Mouse (Mus musculus) neural tube, embryonic 13.5 days (tissue): ENCODE results near the gene Ghrl. TPM values are rescaled to one million over a fixed set of nuclear protein-coding genes. Genes with fewer than 3 reads are reported as not detected.

ENCODE experiments used
- ATAC-seq: fragments of 200-750 bp; cut with Nextera tagmentation; 2 replicates; pipeline ENCODE4 v1.8.0; 2017; ENCODE audit warnings: low read depth, mild to moderate bottlenecking, moderate TSS enrichment, moderate library complexity
- H3K27ac ChIP-seq: fragments of 300-500 bp; sonication (generic); replicated peaks from 2 replicates; pipeline ENCODE4 v1.5.1; 2015; ENCODE audit warnings: moderate library complexity, mild to moderate bottlenecking, inconsistent platforms
- H3K27me3 ChIP-seq: fragments of 300-500 bp; sonication (generic); 2 replicates; pipeline ENCODE4 v1.6.1; 2015; ENCODE audit warnings: mild to moderate bottlenecking, inconsistent platforms
- H3K36me3 ChIP-seq: fragments of 300-500 bp; sonication (generic); 2 replicates; pipeline ENCODE4 v1.6.1; 2015; ENCODE audit warnings: mild to moderate bottlenecking, inconsistent platforms
- H3K4me1 ChIP-seq: fragments of 300-500 bp; sonication (generic); replicated peaks from 2 replicates; pipeline ENCODE4 v1.6.1; 2015; ENCODE audit warnings: inconsistent platforms
- H3K4me2 ChIP-seq: fragments of 300-500 bp; sonication (generic); 2 replicates; pipeline ENCODE4 v1.6.1; 2015; ENCODE audit warnings: inconsistent platforms, mild to moderate bottlenecking, moderate library complexity
- H3K4me3 ChIP-seq: fragments of 300-500 bp; sonication (generic); 2 replicates; pipeline ENCODE4 v1.5.1; 2015; ENCODE audit warnings: mild to moderate bottlenecking, inconsistent platforms
- H3K9ac ChIP-seq: fragments of 300-500 bp; sonication (generic); 2 replicates; pipeline ENCODE4 v1.6.1; 2015; ENCODE audit warnings: moderate library complexity, mild to moderate bottlenecking, inconsistent platforms
- H3K9me3 ChIP-seq: fragments of 300-500 bp; sonication (generic); 2 replicates; pipeline ENCODE4 v1.6.1; 2016; ENCODE audit warnings: inconsistent platforms
- WGBS: fragments of 180-500 bp; shearing (Covaris S2); methylation state at CpG from one replicate; pipeline ENCODE4 v1.1.7; 2015; 5-methylcytosine and 5-hydroxymethylcytosine counted together
- polyA plus RNA-seq: library from polyadenylated mRNA; unstranded; fragments of >200 nt; fragmentation: Nextera tagmentation; extraction: Ambion mirVana; gene quantifications from 2 replicates; pipeline ENCODE4 v1.2.1, GENCODE M21; 2015

Gene Ghrl
- 0.22 and 0.80 TPM in 2 replicates for polyA plus RNA-seq

GRCm38 (mm10) chr6:113719878-113720277, at the start of gene Ghrl:
Ghrl (minus strand) TSS chr6:113719880.
- ATAC-seq, result no peak
- Histone ChIP-seq H3K4me3 (no peak within 1 kb of the TSS), H3K27ac (no peak within 1 kb of the TSS), H3K27me3 (no peaks in the 10 kb centered on the region), H3K9me3 (no peaks in the 10 kb centered on the region), H3K4me2 (no peak within 1 kb of the TSS), H3K9ac (no peak within 1 kb of the TSS), H3K36me3 (peaks cover 93% of the 10 kb centered on the region), H3K4me1 (no peaks in the 10 kb centered on the region)
- WGBS, result 92% methylated on average over 3 of the region's 3 CpGs

GRCm38 (mm10) chr6:113768804-113769203, 49.1 kb upstream of the Ghrl start:
- Histone ChIP-seq H3K4me1 (no peaks in the 10 kb centered on the region), H3K4me3 (no peak overlapping the region), H3K9me3 (no peaks in the 10 kb centered on the region), H3K4me2 (no peak overlapping the region), H3K27ac (no peak overlapping the region), H3K27me3 (no peaks in the 10 kb centered on the region), H3K9ac (no peak overlapping the region), H3K36me3 (peaks cover 37% of the 10 kb centered on the region)
- no peak for ATAC-seq
- 64% methylated on average over 11 of the region's 11 CpGs for WGBS

- Histone ChIP-seq H3K27ac (no peak overlapping the region), H3K36me3 (peaks cover 64% of the 10 kb centered on the region), H3K9ac (no peak overlapping the region), H3K4me2 (no peak overlapping the region), H3K4me1 (no peaks in the 10 kb centered on the region), H3K9me3 (no peaks in the 10 kb centered on the region), H3K4me3 (no peak overlapping the region), H3K27me3 (peaks cover 10% of the 10 kb centered on the region; the same call in 1 of the 2 replicates)
- 28% methylated on average over 7 of the region's 7 CpGs for WGBS
- peak; percentile 40; the same call in 1 of the 2 replicates for ATAC-seq
These were observed 42.0 kb upstream of the Ghrl start for GRCm38 (mm10) chr6:113761644-113762043.

- no peak for ATAC-seq
- H3K4me1 ChIP-seq, result no peaks in the 10 kb centered on the region
- no peak overlapping the region for H3K9ac ChIP-seq
- no peak overlapping the region for H3K27ac ChIP-seq
- H3K36me3 ChIP-seq, result peaks cover 46% of the 10 kb centered on the region
- H3K27me3 ChIP-seq, result peaks cover 17% of the 10 kb centered on the region
- H3K4me3 ChIP-seq, result no peak overlapping the region
- H3K4me2 ChIP-seq, result no peak overlapping the region
- H3K9me3 ChIP-seq, result no peaks in the 10 kb centered on the region
- WGBS, result 62% methylated on average over 17 of the region's 17 CpGs
These were observed 29.5 kb upstream of the Ghrl start for GRCm38 (mm10) chr6:113749119-113749685.

GRCm38 (mm10) chr6:113748351-113748750, 28.7 kb upstream of the Ghrl start:
- Histone ChIP-seq H3K9ac (no peak overlapping the region), H3K27me3 (peaks cover 17% of the 10 kb centered on the region), H3K9me3 (no peaks in the 10 kb centered on the region), H3K4me1 (no peaks in the 10 kb centered on the region), H3K36me3 (peaks cover 37% of the 10 kb centered on the region), H3K27ac (no peak overlapping the region), H3K4me2 (0 out of 2 replicates have a peak overlapping the region, but pooled peaks have one; percentile 1), H3K4me3 (no peak overlapping the region)
- 34% methylated on average over 26 of the region's 26 CpGs for WGBS
- no peak for ATAC-seq

GRCm38 (mm10) chr6:113747284-113747683, 27.6 kb upstream of the Ghrl start:
- H3K4me1 ChIP-seq, result no peaks in the 10 kb centered on the region
- no peak for ATAC-seq
- H3K9me3 ChIP-seq, result no peaks in the 10 kb centered on the region
- no peak overlapping the region for H3K4me3 ChIP-seq
- peaks cover 17% of the 10 kb centered on the region for H3K27me3 ChIP-seq
- H3K4me2 ChIP-seq, result no peak overlapping the region
- H3K27ac ChIP-seq, result no peak overlapping the region
- H3K36me3 ChIP-seq, result peaks cover 28% of the 10 kb centered on the region
- 87% methylated on average over 14 of the region's 14 CpGs for WGBS
- no peak overlapping the region for H3K9ac ChIP-seq

- Histone ChIP-seq H3K4me3 (no peak overlapping the region), H3K4me2 (no peak overlapping the region), H3K27ac (no peak overlapping the region), H3K36me3 (peaks cover 15% of the 10 kb centered on the region; the same call in 1 of the 2 replicates), H3K27me3 (peaks cover 15% of the 10 kb centered on the region), H3K9ac (no peak overlapping the region), H3K9me3 (no peaks in the 10 kb centered on the region), H3K4me1 (peaks cover 4% of the 10 kb centered on the region)
- no peak for ATAC-seq
These were observed 25.4 kb upstream of the Ghrl start for GRCm38 (mm10) chr6:113745117-113745516.

GRCm38 (mm10) chr6:113743111-113743510, 23.4 kb upstream of the Ghrl start:
- WGBS, result 61% methylated on average over 1 of the region's 1 CpGs
- Histone ChIP-seq H3K9me3 (no peaks in the 10 kb centered on the region), H3K4me1 (peaks cover 20% of the 10 kb centered on the region), H3K4me3 (no peak overlapping the region), H3K36me3 (peaks cover 14% of the 10 kb centered on the region; the same call in 1 of the 2 replicates), H3K27ac (no peak overlapping the region), H3K4me2 (no peak overlapping the region), H3K9ac (no peak overlapping the region), H3K27me3 (no peaks in the 10 kb centered on the region; the same call in 1 of the 2 replicates)
- ATAC-seq, result no peak

GRCm38 (mm10) chr6:113742321-113742720, 22.6 kb upstream of the Ghrl start:
- no peak overlapping the region for H3K27ac ChIP-seq
- H3K9me3 ChIP-seq, result no peaks in the 10 kb centered on the region
- WGBS, result 77% methylated on average over 1 of the region's 1 CpGs
- H3K4me1 ChIP-seq, result peaks cover 20% of the 10 kb centered on the region
- H3K9ac ChIP-seq, result no peak overlapping the region
- H3K4me2 ChIP-seq, result no peak overlapping the region
- H3K27me3 ChIP-seq, result no peaks in the 10 kb centered on the region; the same call in 1 of the 2 replicates
- no peak overlapping the region for H3K4me3 ChIP-seq
- peaks cover 16% of the 10 kb centered on the region for H3K36me3 ChIP-seq
- no peak for ATAC-seq

GRCm38 (mm10) chr6:113741425-113741824, 21.7 kb upstream of the Ghrl start:
- no peaks in the 10 kb centered on the region for H3K9me3 ChIP-seq
- peaks cover 21% of the 10 kb centered on the region for H3K36me3 ChIP-seq
- peaks cover 20% of the 10 kb centered on the region for H3K4me1 ChIP-seq
- no peak overlapping the region for H3K27ac ChIP-seq
- H3K4me3 ChIP-seq, result no peak overlapping the region
- no peak overlapping the region for H3K9ac ChIP-seq
- ATAC-seq, result no peak
- 75% methylated on average over 2 of the region's 2 CpGs for WGBS
- no peaks in the 10 kb centered on the region; the same call in 1 of the 2 replicates for H3K27me3 ChIP-seq
- H3K4me2 ChIP-seq, result no peak overlapping the region; the same call in 1 of the 2 replicates

GRCm38 (mm10) chr6:113740236-113741217, 20.8 kb upstream of the Ghrl start, which contains the start of gene Sec13:
Sec13 (minus strand) TSS chr6:113740743.
- Histone ChIP-seq H3K4me2 (peak within 1 kb of the TSS; percentile 95), H3K4me1 (peaks cover 20% of the 10 kb centered on the region), H3K9me3 (no peaks in the 10 kb centered on the region), H3K27ac (peak within 1 kb of the TSS; percentile 75), H3K4me3 (peak within 1 kb of the TSS; percentile 82), H3K27me3 (no peaks in the 10 kb centered on the region; the same call in 1 of the 2 replicates), H3K9ac (peak within 1 kb of the TSS; percentile 91), H3K36me3 (peaks cover 30% of the 10 kb centered on the region)
- peak; percentile 88 for ATAC-seq
- WGBS, result 7% methylated on average over 41 of the region's 41 CpGs
